Mouse (Mus musculus) MEL-GATA-1-ER (cell line): ENCODE data around the gene Zfp324.
A peak's percentile ranks its signal among the peaks of the same experiment; 100 is the strongest.

ENCODE experiments used
- DNase-seq: peaks from one replicate; pipeline ENCODE4 v3.0.0-alpha.2; 2012; ENCODE audit warnings: low read depth; ENCODE audit errors: extremely low read depth

Gene Zfp324

DNA sequence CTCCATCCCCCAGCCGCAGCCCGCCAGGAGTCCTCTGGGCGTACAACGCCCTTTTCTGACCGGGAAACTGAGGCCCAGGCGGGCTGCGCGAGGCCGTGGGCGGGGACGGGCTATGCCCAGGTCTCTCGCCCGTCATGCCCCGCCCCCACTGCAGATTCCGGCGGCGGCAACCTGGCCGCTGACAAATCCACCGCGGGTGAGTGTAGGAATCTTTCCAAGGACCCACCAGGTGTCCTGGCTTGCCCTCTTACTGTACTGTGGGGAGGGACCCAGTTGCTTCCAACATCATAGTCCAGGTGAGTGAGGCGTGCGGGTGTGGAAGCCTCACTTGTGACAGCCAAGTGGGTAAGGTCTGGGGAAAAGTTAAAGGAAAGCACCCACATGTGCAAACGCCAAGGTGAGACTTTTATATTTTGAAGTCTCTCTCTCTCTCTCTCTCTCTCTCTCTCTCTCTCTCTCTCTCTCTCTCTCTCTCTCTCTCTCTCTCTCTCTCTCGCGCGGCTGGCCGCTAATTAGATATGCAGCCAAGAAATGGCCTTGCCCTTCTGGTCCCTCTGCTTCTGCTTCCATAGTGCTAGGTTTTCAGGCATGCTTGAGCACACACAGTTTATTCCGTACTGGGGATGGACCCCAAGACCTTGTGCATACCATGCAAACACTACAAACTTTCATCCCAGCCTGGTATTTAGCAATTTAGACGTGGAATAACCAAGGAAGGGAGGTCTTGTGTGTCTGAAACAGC is 637 bp downstream of the Zfp324 start:
- peak; percentile 36 for DNase-seq

DNA sequence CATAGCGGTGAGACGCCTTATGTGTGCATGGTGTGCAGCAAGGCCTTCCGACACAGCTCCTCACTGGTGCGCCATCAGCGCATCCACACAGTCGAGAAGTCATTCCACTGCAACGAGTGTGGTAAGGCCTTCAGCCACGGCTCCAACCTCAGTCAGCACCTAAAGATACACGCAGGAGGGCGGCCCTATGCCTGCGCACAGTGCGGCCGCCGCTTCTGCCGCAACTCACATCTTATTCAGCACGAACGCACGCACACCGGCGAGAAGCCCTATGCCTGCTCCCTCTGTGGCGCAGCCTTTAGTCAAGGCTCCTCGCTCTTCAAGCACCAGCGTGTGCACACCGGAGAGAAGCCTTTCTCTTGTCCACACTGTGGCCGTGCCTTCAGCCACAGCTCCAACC is 5.3 kb downstream of the Zfp324 start:
- no peak for DNase-seq

DNA sequence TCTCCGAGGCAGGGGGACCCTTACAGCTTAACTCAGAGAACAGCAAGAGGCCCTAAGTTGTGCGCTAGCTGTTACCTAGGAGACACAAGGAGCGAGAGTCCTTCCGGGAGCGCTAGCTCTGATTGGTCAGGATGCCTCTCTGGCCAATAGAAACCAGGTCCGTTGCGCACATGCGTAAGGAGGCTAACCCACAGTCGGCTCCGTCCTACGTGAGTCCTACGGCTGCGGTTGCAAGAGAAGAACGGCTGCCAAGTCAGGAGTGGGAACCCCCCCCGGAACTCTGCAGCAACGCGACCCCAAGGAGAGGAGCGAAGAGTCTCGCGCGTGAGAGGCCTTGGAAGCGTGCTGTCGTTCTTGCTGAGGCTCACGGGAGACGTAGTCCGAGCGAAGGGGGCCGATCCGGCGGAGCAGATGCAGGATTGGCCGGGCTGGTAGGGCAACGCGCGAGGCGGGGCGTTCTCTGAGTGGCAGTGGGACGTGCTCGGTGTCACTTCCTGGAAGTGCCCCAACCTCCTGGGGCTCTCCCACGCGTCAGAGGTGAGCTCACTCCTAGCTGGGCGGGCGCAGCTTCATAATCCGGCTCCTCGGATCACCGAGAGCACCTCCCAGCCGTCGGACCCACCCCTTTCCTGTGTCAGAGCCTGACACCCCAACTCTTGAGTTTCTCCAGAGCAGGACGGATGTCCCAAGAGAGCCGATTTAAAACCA is 12.2 kb downstream of the Zfp324 start, which contains the start of gene Zfp446:
Gene Zfp446, plus strand, starts transcription at position 167 of the 708 bp plus-strand sequence.
- peak; percentile 95 for DNase-seq

DNA sequence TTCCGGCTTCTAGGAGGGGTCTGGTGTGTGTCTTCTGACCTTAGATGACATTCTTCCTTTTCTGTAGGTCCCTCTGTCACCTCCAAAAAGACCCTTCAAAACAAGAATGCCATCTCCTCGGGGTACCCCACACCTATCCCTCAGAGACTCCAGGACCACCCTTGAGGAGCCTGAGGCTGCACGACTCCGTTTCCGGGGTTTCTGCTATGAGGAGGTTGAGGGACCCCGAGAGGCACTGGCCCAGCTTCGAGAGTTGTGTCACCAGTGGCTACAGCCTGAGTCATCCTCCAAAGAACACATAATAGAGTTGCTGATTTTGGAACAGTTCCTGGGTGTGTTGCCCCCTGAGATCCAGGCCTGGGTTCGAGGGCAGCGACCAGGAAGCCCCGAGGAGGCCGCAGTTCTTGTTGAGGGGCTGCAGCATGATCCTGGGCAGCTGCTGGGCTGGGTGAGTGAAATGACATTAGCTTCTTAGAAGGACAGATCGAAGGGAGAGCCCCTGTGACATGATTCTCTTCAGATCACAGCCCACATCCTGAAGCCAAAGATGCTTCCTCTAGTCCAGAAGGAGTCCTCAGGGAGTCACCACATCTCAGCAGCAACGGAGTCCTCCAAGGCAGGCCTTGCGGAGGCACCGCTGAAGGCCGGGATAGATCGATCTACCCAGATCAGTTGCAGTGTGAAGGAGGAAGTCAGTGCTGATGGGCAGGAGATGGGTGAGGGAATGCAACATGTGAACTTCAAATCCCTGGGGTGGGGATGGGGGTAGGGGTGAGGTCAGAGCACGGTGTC is 13.5 kb downstream of the Zfp324 start:
- no peak for DNase-seq

DNA sequence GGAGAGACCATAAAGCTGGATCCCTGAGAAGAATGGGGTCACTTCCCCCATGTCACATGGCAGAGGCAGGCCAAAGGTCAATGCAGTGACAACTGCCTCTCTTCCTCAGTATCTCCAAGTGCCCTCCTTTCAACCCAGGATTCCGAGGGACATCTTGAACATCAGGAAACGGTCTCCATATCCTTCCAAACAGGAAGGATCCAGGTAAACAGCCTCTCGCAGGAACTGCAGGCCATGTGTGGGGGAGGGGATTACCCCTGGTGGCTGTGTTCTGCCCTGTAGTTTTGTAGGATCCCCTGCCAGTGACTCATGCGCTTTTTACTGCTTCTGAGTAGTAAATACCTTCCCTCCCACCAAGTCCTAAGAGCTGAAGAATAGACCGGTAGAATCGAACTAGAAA is 14.1 kb downstream of the Zfp324 start:
- DNase-seq: no peak

DNA sequence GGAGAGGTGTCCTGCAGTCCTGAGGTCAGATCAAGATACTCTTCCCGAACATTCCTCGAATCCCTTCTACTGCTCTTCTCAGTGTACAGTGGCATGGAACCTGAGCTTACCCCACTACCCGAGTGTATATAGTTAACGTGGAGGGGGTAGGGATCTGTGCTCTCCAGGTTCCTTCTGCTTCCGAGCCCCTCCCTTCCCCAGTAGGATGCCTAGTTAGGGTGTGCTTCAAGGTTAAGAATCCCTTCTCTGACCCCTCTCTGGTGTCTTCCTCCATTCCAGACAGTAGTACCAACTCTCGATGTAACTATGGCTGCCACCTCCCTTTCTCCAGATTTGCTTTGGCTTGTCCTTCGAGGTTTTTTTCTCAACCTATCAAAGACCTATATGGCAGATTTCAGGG is 14.7 kb downstream of the Zfp324 start:
- no peak for DNase-seq

DNA sequence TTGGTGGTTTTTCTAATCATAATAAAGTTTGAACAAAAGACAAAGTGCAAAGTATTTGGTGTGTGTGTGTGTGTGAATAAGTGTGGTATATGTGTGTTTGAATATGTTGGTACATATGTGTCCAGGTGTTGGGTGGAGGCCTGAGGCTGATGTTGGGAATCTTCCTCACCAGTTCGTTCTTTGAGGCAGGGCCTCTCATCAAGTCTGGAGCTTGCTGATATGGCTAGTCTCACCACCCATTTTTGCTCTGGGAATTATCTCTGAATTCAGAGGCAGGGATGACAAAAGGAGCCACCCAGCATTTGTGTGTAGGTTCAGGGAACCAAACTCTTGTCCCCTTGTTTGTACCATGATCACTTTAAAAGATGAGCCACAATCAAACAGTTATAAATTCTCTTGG is 20.1 kb downstream of the Zfp324 start:
- no peak for DNase-seq

DNA sequence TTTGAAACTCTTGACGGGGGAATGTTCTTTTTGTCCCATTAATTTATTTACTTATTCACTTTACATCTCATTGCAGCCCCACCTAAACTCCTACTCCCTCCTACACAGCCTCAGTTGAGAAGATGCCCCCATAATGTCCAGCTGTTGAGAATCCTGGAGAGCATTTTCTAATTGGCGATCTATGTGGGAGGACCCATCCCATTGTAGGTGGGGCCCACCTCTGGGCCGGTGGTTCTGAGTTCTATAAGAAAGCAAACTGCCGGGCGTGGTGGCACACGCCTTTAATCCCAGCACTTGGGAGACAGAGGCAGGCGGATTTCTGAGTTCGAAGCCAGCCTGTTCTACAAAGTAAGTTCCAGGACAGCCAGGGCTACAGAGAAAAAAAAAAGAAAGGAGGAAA is 21.3 kb downstream of the Zfp324 start:
- DNase-seq: no peak

DNA sequence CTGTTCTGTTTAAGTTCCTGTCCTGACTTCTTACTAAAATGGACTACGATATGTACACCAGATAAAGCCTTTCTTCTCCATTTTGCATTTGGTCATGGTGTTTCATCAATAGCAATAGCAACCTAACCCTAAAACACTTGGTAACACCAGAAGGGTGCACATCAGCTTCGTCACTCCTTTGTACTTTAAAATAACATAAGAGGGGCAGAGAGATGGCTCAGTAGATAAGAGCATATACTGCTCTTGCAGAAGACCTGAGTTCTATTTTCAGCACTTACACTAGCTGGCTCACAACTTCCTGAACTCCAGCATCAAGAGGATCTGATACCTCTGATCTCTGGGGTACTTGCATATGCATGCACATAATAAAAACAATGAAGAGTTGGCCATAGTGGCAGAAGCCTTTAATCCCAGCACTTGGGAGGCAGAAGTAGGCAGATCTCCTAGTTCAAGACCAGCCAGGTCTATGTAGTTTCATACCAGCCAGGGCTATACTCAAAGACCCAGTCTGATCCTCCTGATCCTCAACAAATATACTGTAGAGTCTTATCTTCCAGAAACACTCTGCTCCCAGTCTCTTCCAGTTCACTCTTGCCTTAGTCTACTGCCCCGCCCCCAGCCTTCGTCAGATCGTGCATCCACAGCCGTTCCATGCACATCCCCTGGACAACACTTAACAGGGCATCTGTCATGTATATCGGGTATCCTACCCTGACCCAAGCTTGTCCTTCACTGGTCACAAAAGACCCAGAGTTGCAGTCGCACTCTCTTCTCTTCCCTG is 22.0 kb downstream of the Zfp324 start:
- DNase-seq: no peak

DNA sequence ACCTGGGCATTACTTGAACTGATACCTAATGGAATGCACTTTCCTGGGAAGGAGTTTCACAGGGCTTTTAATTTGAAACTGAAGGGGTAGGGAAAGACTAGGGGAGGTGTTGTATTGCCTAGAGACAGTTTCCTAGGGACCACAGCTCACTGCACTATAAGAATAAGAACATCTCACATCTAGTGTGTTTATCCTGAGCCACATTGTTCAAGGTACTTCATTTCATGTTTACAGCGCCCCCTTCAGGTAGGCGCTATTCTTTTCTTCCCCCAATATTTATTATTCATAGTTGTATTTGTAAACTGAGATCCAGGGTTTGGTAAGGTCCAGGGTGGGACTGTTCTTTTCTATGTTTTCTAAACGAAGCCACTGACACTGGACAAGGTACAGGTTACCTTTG is 26.6 kb downstream of the Zfp324 start:
- DNase-seq: peak; percentile 45

DNA sequence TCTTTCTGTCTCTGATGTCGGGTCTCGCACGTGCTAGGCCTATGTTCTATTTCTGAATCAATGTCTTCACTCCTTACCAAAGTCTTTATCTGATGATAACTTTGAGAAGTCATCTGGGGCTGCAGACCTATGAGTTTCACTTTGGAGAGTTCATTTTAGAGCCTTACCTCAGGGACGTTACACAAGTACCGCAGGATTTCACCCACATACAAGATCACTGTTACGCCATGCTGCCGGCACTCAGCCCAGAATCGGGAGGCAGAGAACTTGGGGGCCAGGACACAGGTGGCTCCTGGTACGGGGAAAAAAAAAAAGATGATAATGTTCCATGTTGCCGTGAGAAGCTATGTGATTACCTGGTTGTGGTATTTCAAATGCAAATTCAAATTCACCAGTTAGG is 27.5 kb downstream of the Zfp324 start:
- DNase-seq: no peak

DNA sequence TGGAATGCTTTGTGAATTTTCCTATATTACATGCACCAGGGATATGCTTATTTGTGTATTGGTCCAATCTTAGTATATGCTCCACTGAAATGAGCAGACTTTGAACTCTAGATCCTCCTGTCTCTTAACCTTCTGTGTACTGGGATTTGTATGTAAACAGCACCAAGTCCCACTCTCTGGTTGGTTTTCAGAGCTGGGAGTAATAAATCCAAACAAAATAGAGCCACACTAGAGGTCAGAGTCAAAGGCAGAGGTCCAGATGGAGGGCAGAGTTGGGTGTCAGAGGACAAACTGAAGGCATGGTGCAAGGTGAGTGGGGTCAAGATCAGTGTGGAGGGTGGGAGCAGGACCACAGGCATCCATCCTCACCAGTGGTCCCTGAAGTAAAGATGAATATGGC is 30.2 kb downstream of the Zfp324 start:
- no peak for DNase-seq

DNA sequence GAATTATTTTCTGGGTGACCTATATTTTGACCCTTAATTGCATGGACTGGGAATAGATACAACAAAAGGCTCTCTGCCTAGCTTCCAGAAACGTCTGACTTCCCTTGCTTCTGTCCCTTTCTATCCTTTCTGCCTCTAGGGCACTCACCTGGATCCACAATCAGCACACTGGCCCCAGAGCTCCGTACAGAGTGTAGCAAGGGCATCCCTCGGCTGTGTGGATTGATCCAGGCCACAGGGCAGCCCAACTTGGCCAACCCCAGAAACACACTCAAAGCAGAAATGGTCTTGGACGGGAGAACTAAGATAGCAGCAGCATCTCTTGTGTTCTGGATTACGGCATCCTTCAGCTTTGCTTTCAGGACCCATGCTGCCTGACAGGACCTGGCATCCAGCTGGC is 31.6 kb downstream of the Zfp324 start:
- DNase-seq: no peak

DNA sequence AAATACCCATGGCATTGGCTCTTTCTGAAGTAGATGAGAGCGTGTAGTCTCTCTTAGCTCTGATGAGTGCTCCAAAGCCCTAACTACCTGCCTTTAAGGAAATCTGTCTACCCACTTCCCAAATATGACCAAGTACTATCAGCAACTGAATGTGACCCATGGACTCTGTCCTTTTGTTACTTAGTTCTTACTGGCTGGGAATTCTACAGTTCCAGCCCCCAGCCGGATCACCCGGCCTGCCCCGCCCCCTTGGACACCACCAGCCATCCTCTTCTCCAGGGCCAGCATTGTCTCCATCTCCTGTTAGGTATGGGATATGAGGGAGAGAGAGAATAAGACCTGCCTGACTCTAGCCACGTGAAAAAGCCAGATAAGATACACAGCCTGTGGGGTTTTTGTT is 32.4 kb downstream of the Zfp324 start, which contains the start of gene Slc27a5:
Gene Slc27a5, minus strand, starts transcription at position 140 of the 400 bp plus-strand sequence.
- DNase-seq: no peak

DNA sequence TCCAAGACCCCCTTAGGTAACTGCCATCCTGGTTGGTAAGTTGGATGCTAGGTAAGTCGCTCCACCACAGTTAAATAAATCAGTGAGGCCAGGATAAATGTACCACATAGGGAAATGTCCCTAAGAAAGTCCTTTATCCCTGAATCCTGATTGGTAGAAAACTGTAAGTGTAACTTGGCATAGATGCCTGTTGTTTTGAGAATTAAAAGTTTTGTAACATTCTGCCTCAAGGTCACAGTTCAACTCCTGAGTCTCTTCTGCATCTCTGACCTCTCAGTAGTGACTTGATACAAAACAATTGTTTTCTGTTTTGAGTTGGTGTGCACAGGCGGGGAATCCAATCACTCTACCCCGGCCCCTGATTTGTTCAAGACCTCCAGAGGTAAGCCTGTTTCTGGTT is 33.2 kb downstream of the Zfp324 start, which contains the start of gene Trim28:
Gene Trim28, plus strand, starts transcription at position 264 of the 400 bp plus-strand sequence.
- DNase-seq: no peak

DNA sequence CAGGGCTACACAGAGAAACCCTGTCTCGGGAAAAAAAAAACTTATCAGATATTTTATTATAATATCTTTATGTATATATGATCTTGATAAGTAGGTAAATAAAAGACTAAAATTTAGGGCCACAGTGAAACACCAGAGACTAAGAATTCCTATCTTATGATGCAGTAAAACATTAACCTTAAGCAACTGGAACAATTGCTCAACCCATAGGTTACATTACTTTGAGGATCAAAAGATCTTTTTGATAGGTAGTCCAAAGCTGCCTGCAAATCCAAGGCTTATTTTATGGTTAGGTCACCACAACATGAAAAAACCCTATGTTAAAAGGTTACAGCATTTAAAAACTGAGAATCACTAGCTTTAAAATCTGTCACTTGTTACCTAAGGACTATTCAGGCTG is 35.9 kb downstream of the Zfp324 start:
- no peak for DNase-seq

DNA sequence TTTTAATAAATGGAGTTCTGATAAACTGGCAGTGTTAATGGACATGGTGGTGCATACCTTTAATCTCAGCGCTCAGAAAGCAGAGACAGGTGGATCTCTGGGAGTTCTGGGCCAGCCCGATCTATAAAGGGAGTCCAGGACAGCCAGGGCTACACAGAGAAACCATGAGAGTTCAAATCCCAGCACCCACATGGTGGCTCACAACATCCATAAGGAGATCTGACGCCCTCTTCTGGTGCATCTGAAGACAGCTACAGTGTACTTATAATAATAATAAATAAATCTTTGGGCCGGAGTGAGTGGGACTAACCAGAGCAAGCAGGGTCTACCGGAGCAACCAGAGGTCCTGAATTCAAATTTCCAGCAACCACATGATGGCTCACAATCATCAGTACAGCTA is 37.7 kb downstream of the Zfp324 start:
- no peak for DNase-seq

DNA sequence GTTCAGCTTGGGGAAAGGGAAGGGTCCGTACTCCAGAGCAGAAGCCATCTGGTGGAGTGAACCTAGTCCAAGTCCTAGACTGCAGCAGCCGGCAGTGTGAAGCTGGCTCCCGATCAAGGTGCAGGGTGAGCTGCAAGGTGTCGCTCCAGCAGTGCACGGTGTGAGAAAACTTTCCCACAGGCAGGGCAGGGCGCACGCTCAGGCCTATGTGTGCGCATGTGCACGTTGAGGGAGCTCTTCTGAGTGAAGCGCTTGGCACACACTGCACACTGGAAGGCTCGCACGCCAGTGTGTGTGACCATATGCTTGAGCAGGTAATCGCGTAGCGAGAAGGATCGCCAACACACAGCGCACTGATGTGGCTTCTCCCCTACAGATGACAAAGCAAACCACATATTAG is 40.4 kb downstream of the Zfp324 start:
- DNase-seq: no peak

DNA sequence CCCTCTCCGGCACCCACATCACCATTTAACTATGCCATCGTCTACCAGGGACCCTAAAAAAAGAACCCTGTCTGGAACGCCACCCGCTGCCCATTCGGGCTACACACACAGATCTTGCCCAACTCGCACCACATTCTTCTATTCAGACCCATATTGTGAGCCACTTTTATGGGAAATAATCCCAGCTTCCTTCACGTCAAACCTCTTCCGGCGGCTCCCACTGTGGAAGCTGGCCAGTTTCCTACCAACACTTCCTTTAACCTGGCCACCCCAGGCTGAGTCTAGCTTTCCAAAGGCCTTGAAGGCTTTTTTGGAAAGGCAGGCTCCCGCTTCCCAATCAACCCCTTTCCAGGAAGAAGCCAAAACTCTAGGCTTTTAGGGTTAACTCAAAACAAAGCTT is 40.9 kb downstream of the Zfp324 start:
- DNase-seq: no peak

DNA sequence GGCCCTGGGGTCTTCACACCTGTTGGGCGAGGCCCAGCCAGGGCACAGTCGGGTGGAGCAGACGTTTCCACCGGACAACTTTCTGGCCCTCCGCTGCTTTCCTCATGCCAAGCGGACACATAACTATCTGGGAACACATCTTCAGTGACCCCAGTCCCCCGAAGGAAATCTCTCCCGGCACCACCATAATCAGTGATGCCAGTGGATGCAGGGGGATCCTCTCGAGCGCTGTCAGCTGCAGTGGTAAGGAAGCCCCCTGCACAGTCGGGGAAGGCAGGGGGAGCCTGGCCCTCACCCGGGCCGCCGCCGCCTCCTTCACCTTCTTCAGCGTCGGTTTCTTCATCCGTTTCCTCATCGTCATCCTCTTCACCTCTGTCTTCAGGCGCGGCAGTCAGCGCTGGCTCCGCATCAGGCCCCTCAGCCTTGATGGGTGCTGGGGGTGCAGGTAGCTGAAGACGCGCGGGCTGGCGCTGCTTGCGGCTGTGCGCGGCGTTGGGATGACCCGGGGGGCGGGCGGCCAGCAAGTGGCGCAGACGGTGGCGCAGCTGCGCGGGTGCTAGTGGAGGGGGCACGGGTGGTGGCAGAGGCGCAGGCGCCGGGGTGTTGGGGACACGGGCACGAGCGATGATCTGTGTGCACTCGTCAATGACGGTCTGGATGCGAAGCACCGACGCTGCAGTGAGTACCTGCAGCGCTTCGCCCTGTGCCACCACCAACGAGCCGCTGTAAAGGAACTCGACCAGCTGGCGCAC is 41.9 kb downstream of the Zfp324 start:
- no peak for DNase-seq
